Mouse (Mus musculus) stomach, embryonic 14.5 days (tissue): Measurements from ENCODE around the gene Ifitm10. TPM values are rescaled to one million over a fixed set of nuclear protein-coding genes. Genes with fewer than 3 reads are reported as not detected.
"Not testable (repeated sequence)": the region's sequence is repeated elsewhere in the genome, so short reads cannot be mapped to it uniquely, and the experiment has no call there.

ENCODE experiments used
- ATAC-seq: fragments of 200-750 bp; cut with Nextera tagmentation; 2 replicates; pipeline ENCODE4 v1.8.0; 2017; ENCODE audit warnings: low read depth, moderate TSS enrichment; ENCODE audit not compliant: insufficient number of reproducible peaks, insufficient read depth, low FRiP score
- H3K27ac ChIP-seq: fragments of 300-500 bp; sonication (generic); 2 replicates; pipeline ENCODE4 v1.5.1; 2014; ENCODE audit warnings: mild to moderate bottlenecking, low read length, moderate library complexity, mixed read lengths
- H3K27me3 ChIP-seq: fragments of 300-500 bp; sonication (generic); 2 replicates; pipeline ENCODE4 v1.6.1; 2014; ENCODE audit warnings: low read length, control low read depth, mixed read lengths; ENCODE audit not compliant: control insufficient read depth, insufficient read depth
- H3K36me3 ChIP-seq: fragments of 300-500 bp; sonication (generic); 2 replicates; pipeline ENCODE4 v1.6.1; 2014; ENCODE audit warnings: mild to moderate bottlenecking, control low read depth, low read length, moderate library complexity, mixed read lengths; ENCODE audit not compliant: control insufficient read depth, insufficient read depth
- H3K4me1 ChIP-seq: fragments of 300-500 bp; sonication (generic); 2 replicates; pipeline ENCODE4 v1.6.1; 2014; ENCODE audit warnings: low read length, control low read depth, mixed read lengths; ENCODE audit not compliant: control insufficient read depth, insufficient read depth
- H3K4me2 ChIP-seq: fragments of 300-500 bp; sonication (generic); replicated peaks from 2 replicates; pipeline ENCODE4 v1.6.1; 2014; ENCODE audit warnings: low read depth, low read length, control low read depth
- H3K4me3 ChIP-seq: fragments of 300-500 bp; sonication (generic); 2 replicates; pipeline ENCODE4 v1.5.1; 2014; ENCODE audit warnings: low read depth, low read length, control low read depth
- H3K9ac ChIP-seq: fragments of 300-500 bp; sonication (generic); replicated peaks from 2 replicates; pipeline ENCODE4 v1.6.1; 2014; ENCODE audit warnings: low read depth, mild to moderate bottlenecking, control low read depth, low read length, moderate library complexity, mixed read lengths
- H3K9me3 ChIP-seq: fragments of 300-500 bp; sonication (generic); 2 replicates; pipeline ENCODE4 v1.6.1; 2016; ENCODE audit warnings: low read depth, low read length, control low read depth; ENCODE audit not compliant: control insufficient read depth
- WGBS: fragments of 180-500 bp; shearing (Covaris S2); extraction: QIAGEN DNeasy Blood & Tissue Kit; methylation state at CpG from one replicate; pipeline ENCODE4 v1.1.7; 2014; 5-methylcytosine and 5-hydroxymethylcytosine counted together
- polyA plus RNA-seq: library from polyadenylated mRNA; unstranded; fragments of >200 nt; fragmentation: Nextera tagmentation; extraction: Ambion mirVana; gene quantifications from 2 replicates; pipeline ENCODE4 v1.2.1, GENCODE M21; 2014

The Ifitm10 gene
- polyA plus RNA-seq, 1 experiment from 2014 or later = 2.5 TPM

- H3K4me1 ChIP-seq, H3K27me3 ChIP-seq, H3K4me2 ChIP-seq, H3K36me3 ChIP-seq, H3K27ac ChIP-seq, H3K4me3 ChIP-seq, H3K9me3 ChIP-seq, ATAC-seq, H3K9ac ChIP-seq: not testable (repeated sequence)
- WGBS = 0% methylated on average over 2 of the region's 2 CpGs
These were observed 79.7 kb downstream of the Ifitm10 start for GRCm38 (mm10) chr7:142293851-142294250.

GRCm38 (mm10) chr7:142285910-142286612 is 87.5 kb downstream of the Ifitm10 start:
- ATAC-seq, H3K9me3 ChIP-seq, H3K4me3 ChIP-seq, H3K27ac ChIP-seq, H3K4me2 ChIP-seq, H3K36me3 ChIP-seq, H3K9ac ChIP-seq, H3K27me3 ChIP-seq, H3K4me1 ChIP-seq: not testable (repeated sequence)
- 40% methylated on average over 9 of the region's 9 CpGs for WGBS

- Histone ChIP-seq H3K27me3 (no peaks in the 10 kb centered on the region), H3K4me3 (peak overlapping the region; percentile 53), H3K9ac (no peak overlapping the region), H3K27ac (no peak overlapping the region), H3K4me2 (peak overlapping the region; percentile 72), H3K4me1 (no peaks in the 10 kb centered on the region), H3K36me3 (no peaks in the 10 kb centered on the region), H3K9me3 (no peaks in the 10 kb centered on the region)
- 16% methylated on average over 23 of the region's 23 CpGs for WGBS
- ATAC-seq = peak; percentile 62
These were observed 88.3 kb downstream of the Ifitm10 start for GRCm38 (mm10) chr7:142285130-142285835.

- peak overlapping the region; percentile 53 for H3K4me3 ChIP-seq
- H3K27ac ChIP-seq = peak overlapping the region; percentile 90
- H3K4me2 ChIP-seq = peak overlapping the region; percentile 72
- H3K36me3 ChIP-seq = no peaks in the 10 kb centered on the region
- H3K27me3 ChIP-seq = no peaks in the 10 kb centered on the region
- no peaks in the 10 kb centered on the region for H3K4me1 ChIP-seq
- peak overlapping the region; percentile 61 for H3K9ac ChIP-seq
- no peaks in the 10 kb centered on the region for H3K9me3 ChIP-seq
- under 1% methylated on average over 19 of the region's 19 CpGs for WGBS
- peak; percentile 68 for ATAC-seq
These were observed 88.9 kb downstream of the Ifitm10 start for GRCm38 (mm10) chr7:142284615-142285080.

- peak; percentile 87 for ATAC-seq
- H3K4me2 ChIP-seq = peak overlapping the region; percentile 72
- under 1% methylated on average over 38 of the region's 38 CpGs for WGBS
- H3K27ac ChIP-seq = peak overlapping the region; percentile 90
- no peaks in the 10 kb centered on the region for H3K36me3 ChIP-seq
- H3K9ac ChIP-seq = peak overlapping the region; percentile 61
- no peaks in the 10 kb centered on the region for H3K27me3 ChIP-seq
- peak overlapping the region; percentile 53 for H3K4me3 ChIP-seq
- no peaks in the 10 kb centered on the region for H3K4me1 ChIP-seq
- H3K9me3 ChIP-seq = no peaks in the 10 kb centered on the region
These were observed 89.4 kb downstream of the Ifitm10 start for GRCm38 (mm10) chr7:142284023-142284591.

- not testable (repeated sequence) for H3K4me2 ChIP-seq, H3K9ac ChIP-seq, H3K4me1 ChIP-seq, H3K4me3 ChIP-seq, H3K27me3 ChIP-seq, ATAC-seq, H3K27ac ChIP-seq, H3K36me3 ChIP-seq, H3K9me3 ChIP-seq
- 41% methylated on average over 2 of the region's 2 CpGs for WGBS
These were observed 90.7 kb downstream of the Ifitm10 start for GRCm38 (mm10) chr7:142282847-142283246.

- WGBS = 72% methylated on average over 1 of the region's 1 CpGs
- H3K9ac ChIP-seq, H3K4me2 ChIP-seq, H3K4me1 ChIP-seq, H3K27ac ChIP-seq, ATAC-seq, H3K27me3 ChIP-seq, H3K9me3 ChIP-seq, H3K36me3 ChIP-seq, H3K4me3 ChIP-seq: not testable (repeated sequence)
These were observed 94.3 kb downstream of the Ifitm10 start for GRCm38 (mm10) chr7:142279291-142279690.

GRCm38 (mm10) chr7:142278183-142278582 is 95.4 kb downstream of the Ifitm10 start:
- H3K27me3 ChIP-seq, H3K9me3 ChIP-seq, H3K27ac ChIP-seq, H3K4me2 ChIP-seq, H3K36me3 ChIP-seq, H3K4me1 ChIP-seq, H3K9ac ChIP-seq, H3K4me3 ChIP-seq, ATAC-seq: not testable (repeated sequence)
- WGBS = 0% methylated on average over 3 of the region's 3 CpGs
